Mouse (Mus musculus): ENCODE results near the gene Fyn. TPM values are rescaled to one million over a fixed set of nuclear protein-coding genes. Genes with fewer than 3 reads are reported as not detected.

The Fyn gene
- total and polyA plus RNA-seq, 3 experiments, result 89.7 to 127 (median 101) TPM

DNA sequence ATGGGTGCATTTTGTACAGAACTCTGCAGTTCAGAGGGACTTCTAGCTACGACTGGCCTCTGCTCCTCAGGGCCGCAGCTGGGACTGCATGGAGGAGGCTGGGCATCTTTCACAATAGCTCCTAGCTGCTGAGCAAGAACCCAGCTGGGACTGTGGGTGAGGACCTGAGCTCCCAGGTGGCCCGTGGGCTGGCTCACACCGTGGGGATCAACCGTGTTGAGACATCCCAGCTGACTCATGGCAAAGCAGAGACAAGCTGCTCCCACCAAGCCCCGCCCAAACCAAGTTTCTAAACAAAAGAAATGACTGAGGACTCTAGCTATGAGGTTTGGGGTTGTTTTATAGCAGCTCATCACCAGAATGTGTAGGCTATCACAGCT, 204.0 kb downstream of the Fyn start:
- DNase-seq (ENCODE audit: low spot score), result no peak
- H3K4me3 ChIP-seq (ENCODE audit: low read depth, low read length), result no peak overlapping the region

DNA sequence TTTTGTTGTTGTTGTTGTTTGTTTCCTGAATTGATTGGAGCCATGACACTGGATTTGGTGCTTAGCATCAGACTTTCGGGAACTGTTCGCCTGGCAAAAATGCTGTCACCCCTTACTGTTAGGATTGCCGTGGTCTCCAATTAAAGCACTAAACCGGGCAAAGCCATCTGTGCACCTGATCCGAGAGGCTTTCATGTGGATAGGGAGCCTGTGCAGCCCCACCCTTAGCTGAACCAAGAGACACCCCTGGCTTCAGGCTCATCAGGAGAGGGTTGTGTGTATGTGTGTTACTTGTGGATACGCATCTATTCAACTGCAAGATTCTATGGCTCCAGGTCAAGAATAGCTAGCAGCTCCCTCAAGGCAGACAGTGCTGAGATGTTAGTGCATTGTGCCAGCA, 207.8 kb downstream of the Fyn start:
- no peaks in the 10 kb centered on the region for H3K9me3 ChIP-seq (replicated peaks)
- H3K4me1 ChIP-seq (ENCODE audit: insufficient read depth, low read depth, low read length), result no peaks in the 10 kb centered on the region
- H3K36me3 ChIP-seq (replicated peaks), result no peaks in the 10 kb centered on the region
- ATAC-seq (ENCODE audit: extremely low read depth, insufficient number of reproducible peaks, low FRiP score, poor library complexity, severe bottlenecking) (no peak), DNase-seq (ENCODE audit: low spot score) (no peak)
- H3K4me3 ChIP-seq (ENCODE audit: low read depth, low read length), result no peak overlapping the region
- H3K27me3 ChIP-seq (ENCODE audit: insufficient read depth, low read length), result peaks cover 24% of the 10 kb centered on the region
- TF ChIP-seq CTCF (IDR thresholded peaks at IDR 0.05; ENCODE audit: low read depth, low read length) (no peak), TAL1 (conservative IDR thresholded peaks at IDR 0.05; ENCODE audit: low read depth, low read length) (no peak), POLR2AphosphoS5 (IDR thresholded peaks at IDR 0.05; ENCODE audit: insufficient replicate concordance, low read depth, low read length) (no peak)

More for the DNA sequence above, 204.0 kb downstream of the Fyn start:
- TF ChIP-seq CTCF (IDR thresholded peaks at IDR 0.05; ENCODE audit: low read depth, low read length) (no peak), POLR2AphosphoS5 (IDR thresholded peaks at IDR 0.05; ENCODE audit: insufficient replicate concordance, low read depth, low read length) (no peak), GATA2 (IDR thresholded peaks at IDR 0.05; ENCODE audit: borderline replicate concordance, low read depth, low read length) (no peak), TAL1 (conservative IDR thresholded peaks at IDR 0.05; ENCODE audit: low read depth, low read length) (no peak), GATA1 (IDR thresholded peaks at IDR 0.05; ENCODE audit: borderline replicate concordance, low read length) (no peak)
- Histone ChIP-seq H3K36me3 (replicated peaks) (peaks cover 6% of the 10 kb centered on the region), H3K4me1 (ENCODE audit: insufficient read depth, low read depth, low read length) (no peaks in the 10 kb centered on the region), H3K27me3 (ENCODE audit: insufficient read depth, low read length) (peaks cover 22% of the 10 kb centered on the region), H3K9me3 (replicated peaks) (no peaks in the 10 kb centered on the region)
- no peak for ATAC-seq (ENCODE audit: extremely low read depth, insufficient number of reproducible peaks, low FRiP score, poor library complexity, severe bottlenecking)

DNA sequence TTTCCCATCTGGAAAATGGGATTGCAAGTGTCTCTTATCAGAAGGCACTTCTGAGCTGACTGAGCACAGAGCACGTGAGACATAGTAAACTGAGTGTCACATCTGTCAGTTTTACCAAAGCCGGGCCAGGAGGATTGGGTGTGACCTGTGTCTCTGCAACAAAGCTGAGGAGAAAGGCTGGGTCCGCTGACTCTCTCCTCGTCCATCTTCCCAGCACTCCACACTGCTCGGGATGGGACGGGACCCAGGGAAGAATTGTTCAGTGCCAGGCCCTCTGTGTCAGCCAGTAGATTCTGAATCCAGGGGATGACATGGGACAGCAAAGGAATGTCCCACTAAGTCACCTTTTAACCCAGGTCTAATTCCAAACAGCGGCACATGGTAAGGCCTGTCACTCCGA, 211.8 kb downstream of the Fyn start:
- H3K27me3 ChIP-seq (ENCODE audit: insufficient read depth, low read length), result peaks cover 29% of the 10 kb centered on the region
- no peak overlapping the region for H3K4me3 ChIP-seq (ENCODE audit: low read depth, low read length)
- H3K9me3 ChIP-seq (replicated peaks), result no peaks in the 10 kb centered on the region
- ATAC-seq (ENCODE audit: extremely low read depth, insufficient number of reproducible peaks, low FRiP score, poor library complexity, severe bottlenecking), result no peak
- no peak for DNase-seq (ENCODE audit: low spot score)
- no peaks in the 10 kb centered on the region for H3K4me1 ChIP-seq (ENCODE audit: insufficient read depth, low read depth, low read length)
- no peak for TF ChIP-seq GATA1 (IDR thresholded peaks at IDR 0.05; ENCODE audit: borderline replicate concordance, low read length)
- TF ChIP-seq TAL1 (conservative IDR thresholded peaks at IDR 0.05; ENCODE audit: low read depth, low read length), result no peak
- TF ChIP-seq GATA2 (IDR thresholded peaks at IDR 0.05; ENCODE audit: borderline replicate concordance, low read depth, low read length), result no peak
- TF ChIP-seq CTCF (IDR thresholded peaks at IDR 0.05; ENCODE audit: low read depth, low read length), result no peak
- no peak for TF ChIP-seq POLR2AphosphoS5 (IDR thresholded peaks at IDR 0.05; ENCODE audit: insufficient replicate concordance, low read depth, low read length)
- no peaks in the 10 kb centered on the region for H3K36me3 ChIP-seq (replicated peaks)

DNA sequence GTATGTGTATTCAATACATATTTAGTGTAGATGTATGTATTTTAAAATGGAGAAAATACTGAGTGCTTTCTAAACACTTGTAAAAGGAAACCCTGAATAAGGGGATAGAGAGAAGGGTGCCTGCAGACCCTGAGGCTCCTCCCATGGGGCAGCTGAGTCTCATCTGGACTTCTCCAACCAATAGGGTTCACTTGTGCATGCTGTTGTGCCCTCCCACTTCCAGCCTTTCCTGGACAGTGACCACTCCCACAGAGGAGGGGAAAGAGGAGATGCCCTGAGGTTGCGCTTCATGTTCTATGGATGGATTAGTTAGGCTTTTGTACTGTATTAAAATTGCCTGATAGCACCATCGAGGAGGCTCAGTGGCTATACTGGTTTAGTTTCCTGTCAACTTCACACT, 213.7 kb downstream of the Fyn start:
- no peak for TF ChIP-seq GATA2 (IDR thresholded peaks at IDR 0.05; ENCODE audit: borderline replicate concordance, low read depth, low read length)
- TF ChIP-seq CTCF (IDR thresholded peaks at IDR 0.05; ENCODE audit: low read depth, low read length), result no peak
- no peak for TF ChIP-seq GATA1 (IDR thresholded peaks at IDR 0.05; ENCODE audit: borderline replicate concordance, low read length)
- no peak for TF ChIP-seq POLR2AphosphoS5 (IDR thresholded peaks at IDR 0.05; ENCODE audit: insufficient replicate concordance, low read depth, low read length)
- no peak for TF ChIP-seq TAL1 (conservative IDR thresholded peaks at IDR 0.05; ENCODE audit: low read depth, low read length)
- no peak overlapping the region for H3K4me3 ChIP-seq (ENCODE audit: low read depth, low read length)
- no peaks in the 10 kb centered on the region for H3K36me3 ChIP-seq (replicated peaks)
- DNase-seq (ENCODE audit: low spot score), result no peak
- peaks cover 18% of the 10 kb centered on the region for H3K27me3 ChIP-seq (ENCODE audit: insufficient read depth, low read length)
- no peak for ATAC-seq (ENCODE audit: extremely low read depth, insufficient number of reproducible peaks, low FRiP score, poor library complexity, severe bottlenecking)
- H3K4me1 ChIP-seq (ENCODE audit: insufficient read depth, low read depth, low read length), result peaks cover 3% of the 10 kb centered on the region; the same call in 1 of the 2 replicates
- H3K9me3 ChIP-seq (replicated peaks), result no peaks in the 10 kb centered on the region

DNA sequence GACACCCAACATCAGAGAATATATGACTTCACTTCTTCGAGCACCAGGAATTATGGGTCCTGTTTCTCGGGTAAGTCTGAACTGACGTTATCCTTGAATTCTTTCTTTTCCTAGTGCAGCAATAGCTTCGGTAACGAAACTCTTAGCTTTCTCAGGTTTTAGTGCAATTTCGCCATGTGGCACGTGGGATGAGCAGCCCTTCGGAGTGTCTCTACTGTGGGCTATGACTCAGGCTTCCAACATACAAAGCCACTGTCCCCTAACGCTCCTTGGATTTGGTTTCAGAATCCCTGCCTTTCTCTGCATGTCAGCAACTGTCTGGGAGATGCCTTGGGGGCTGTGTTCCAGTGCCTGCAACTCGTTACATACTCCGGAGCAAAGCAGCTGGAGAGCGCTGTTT, 215.1 kb downstream of the Fyn start:
- peaks cover 3% of the 10 kb centered on the region; the same call in 1 of the 2 replicates for H3K4me1 ChIP-seq (ENCODE audit: insufficient read depth, low read depth, low read length)
- no peaks in the 10 kb centered on the region for H3K36me3 ChIP-seq (replicated peaks)
- DNase-seq (ENCODE audit: low spot score) (no peak), ATAC-seq (ENCODE audit: extremely low read depth, insufficient number of reproducible peaks, low FRiP score, poor library complexity, severe bottlenecking) (no peak)
- no peak overlapping the region for H3K4me3 ChIP-seq (ENCODE audit: low read depth, low read length)
- H3K9me3 ChIP-seq (replicated peaks), result no peaks in the 10 kb centered on the region
- TF ChIP-seq GATA2 (IDR thresholded peaks at IDR 0.05; ENCODE audit: borderline replicate concordance, low read depth, low read length) (no peak), GATA1 (IDR thresholded peaks at IDR 0.05; ENCODE audit: borderline replicate concordance, low read length) (no peak), POLR2AphosphoS5 (IDR thresholded peaks at IDR 0.05; ENCODE audit: insufficient replicate concordance, low read depth, low read length) (no peak), CTCF (IDR thresholded peaks at IDR 0.05; ENCODE audit: low read depth, low read length) (no peak)
- H3K27me3 ChIP-seq (ENCODE audit: insufficient read depth, low read length), result peaks cover 18% of the 10 kb centered on the region

DNA sequence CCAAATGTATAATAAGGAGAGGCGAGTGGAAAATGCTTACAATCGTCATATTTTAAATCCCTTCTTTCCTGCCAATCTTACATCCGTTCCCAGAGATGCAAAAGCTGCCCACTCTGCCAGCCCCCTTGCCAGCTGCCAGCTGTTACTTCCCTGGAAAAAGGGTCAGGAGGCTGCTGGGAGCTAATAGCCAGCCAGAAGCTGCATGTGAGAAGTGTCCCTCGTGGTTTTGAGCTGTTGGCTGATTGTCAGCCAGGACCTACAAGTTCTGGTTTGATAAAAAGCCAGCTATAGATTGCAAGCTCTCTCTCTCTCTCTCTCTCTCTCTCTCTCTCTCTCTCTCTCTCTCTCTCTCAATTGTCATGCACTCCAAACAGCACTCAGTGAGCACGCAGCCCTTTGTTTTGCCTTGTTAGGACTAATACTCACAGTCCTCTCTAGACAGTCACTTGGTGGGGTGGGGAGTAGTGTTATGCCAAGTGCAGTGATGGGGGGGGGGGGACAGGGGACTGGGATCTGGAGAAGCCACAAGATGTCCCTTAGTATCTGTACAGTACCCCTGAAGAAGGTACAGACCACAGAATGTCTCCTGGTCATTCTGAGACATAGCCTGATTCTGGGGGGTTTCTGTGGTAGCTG, 218.8 kb downstream of the Fyn start:
- H3K4me1 ChIP-seq (ENCODE audit: insufficient read depth, low read depth, low read length), result peaks cover 3% of the 10 kb centered on the region; the same call in 1 of the 2 replicates
- DNase-seq (ENCODE audit: low spot score) (no peak), ATAC-seq (ENCODE audit: extremely low read depth, insufficient number of reproducible peaks, low FRiP score, poor library complexity, severe bottlenecking) (no peak)
- TF ChIP-seq GATA1 (IDR thresholded peaks at IDR 0.05; ENCODE audit: borderline replicate concordance, low read length) (no peak), CTCF (IDR thresholded peaks at IDR 0.05; ENCODE audit: low read depth, low read length) (no peak), TAL1 (conservative IDR thresholded peaks at IDR 0.05; ENCODE audit: low read depth, low read length) (no peak), POLR2AphosphoS5 (IDR thresholded peaks at IDR 0.05; ENCODE audit: insufficient replicate concordance, low read depth, low read length) (no peak), GATA2 (IDR thresholded peaks at IDR 0.05; ENCODE audit: borderline replicate concordance, low read depth, low read length) (no peak)
- no peaks in the 10 kb centered on the region for H3K9me3 ChIP-seq (replicated peaks)
- H3K27me3 ChIP-seq (ENCODE audit: insufficient read depth, low read length), result peaks cover 17% of the 10 kb centered on the region
- no peak overlapping the region for H3K4me3 ChIP-seq (ENCODE audit: low read depth, low read length)
- no peaks in the 10 kb centered on the region for H3K36me3 ChIP-seq (replicated peaks)
